Mouse (Mus musculus): ENCODE data around the gene Tk2. TPM values are rescaled to one million over a fixed set of nuclear protein-coding genes. Genes with fewer than 3 reads are reported as not detected.

Gene Tk2
- total RNA-seq, 2 experiments from 2014 or later = 79.2 to 80.0 TPM

- DNase-seq = no peak
These were observed 21.3 kb downstream of the Tk2 start for GRCm38 (mm10) chr8:104227048-104227447.

GRCm38 (mm10) chr8:104219806-104220205 lies 28.6 kb downstream of the Tk2 start:
- peak; percentile 80 to 88 for DNase-seq

DNA sequence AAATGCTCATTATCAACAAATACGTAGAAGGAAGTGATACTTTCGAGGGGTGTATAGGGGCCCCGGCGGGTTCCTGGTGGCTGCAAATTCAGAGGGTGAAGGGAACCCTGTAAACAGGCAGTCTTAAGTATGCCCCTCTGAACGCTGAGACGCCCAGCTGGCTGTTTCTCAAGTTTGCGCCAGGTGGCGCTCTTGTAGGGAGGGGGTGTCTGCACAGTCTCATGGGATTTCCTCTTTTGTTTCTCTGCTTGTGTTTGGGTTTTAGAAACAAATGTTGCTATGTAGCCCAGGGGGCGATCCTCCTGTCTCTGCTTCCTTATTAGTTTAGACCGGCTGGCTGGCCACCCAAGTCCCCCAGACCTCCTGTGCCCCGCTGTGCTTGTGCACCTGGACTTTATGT lies 29.3 kb downstream of the Tk2 start:
- peak; percentile 64 to 69 for DNase-seq

DNA sequence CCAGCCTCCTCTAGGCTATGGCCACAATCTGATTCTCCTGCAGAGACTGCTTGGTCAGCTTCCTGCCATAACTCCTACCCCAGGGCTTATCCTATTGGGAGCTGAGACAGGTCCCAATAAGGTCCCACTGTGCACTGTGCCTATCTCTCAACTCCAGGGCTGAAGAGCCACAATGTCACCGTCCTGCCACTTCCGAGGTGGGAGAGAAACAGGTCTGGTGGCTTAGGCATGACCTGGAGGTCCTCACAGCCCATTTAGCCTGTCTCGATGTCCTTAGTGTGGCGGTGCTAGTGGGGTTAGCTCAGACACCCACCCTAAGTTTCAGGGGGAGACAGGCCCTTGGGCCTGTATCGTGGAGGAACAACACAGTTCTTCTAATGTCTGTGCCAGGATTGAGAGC lies 30.8 kb downstream of the Tk2 start:
- no peak for DNase-seq

- DNase-seq = no peak
These were observed 43.1 kb downstream of the Tk2 start for GRCm38 (mm10) chr8:104205292-104205691.

DNA sequence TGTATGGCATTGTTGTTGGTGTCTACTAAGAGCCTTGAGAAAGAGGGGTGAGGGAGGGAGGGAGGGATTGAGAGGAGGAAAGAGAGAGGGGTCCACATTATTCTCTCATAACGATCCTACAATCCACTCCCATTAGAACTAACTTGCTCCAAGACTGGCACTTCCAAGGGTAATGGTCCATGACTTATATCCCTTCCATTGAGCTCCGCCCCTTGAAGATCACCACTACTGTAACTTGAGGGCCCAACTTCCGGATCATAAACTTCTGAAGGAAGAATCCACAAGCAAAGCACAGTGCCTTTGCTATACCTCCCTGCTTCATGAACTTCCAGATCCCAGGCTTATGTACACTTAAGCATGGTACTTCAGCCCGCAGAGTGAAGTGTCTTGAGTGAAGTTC lies 46.0 kb downstream of the Tk2 start:
- no peak for DNase-seq

- no peak for DNase-seq
These were observed 46.7 kb downstream of the Tk2 start for GRCm38 (mm10) chr8:104201622-104202021.

- DNase-seq = no peak
These were observed 48.6 kb downstream of the Tk2 start for GRCm38 (mm10) chr8:104199802-104200201.

- peak; percentile 59 to 64 for DNase-seq
These were observed 56.9 kb downstream of the Tk2 start for GRCm38 (mm10) chr8:104191496-104191895.

GRCm38 (mm10) chr8:104190777-104191468 lies 57.4 kb downstream of the Tk2 start:
- peak; percentile 25 to 52 for DNase-seq

- DNase-seq = no peak
These were observed 59.9 kb downstream of the Tk2 start for GRCm38 (mm10) chr8:104188459-104188858.

GRCm38 (mm10) chr8:104187622-104188021 lies 60.7 kb downstream of the Tk2 start:
- DNase-seq = no peak

GRCm38 (mm10) chr8:104186827-104187226 lies 61.5 kb downstream of the Tk2 start:
- peak in 1 of 2 experiments; percentile 32 for DNase-seq

DNA sequence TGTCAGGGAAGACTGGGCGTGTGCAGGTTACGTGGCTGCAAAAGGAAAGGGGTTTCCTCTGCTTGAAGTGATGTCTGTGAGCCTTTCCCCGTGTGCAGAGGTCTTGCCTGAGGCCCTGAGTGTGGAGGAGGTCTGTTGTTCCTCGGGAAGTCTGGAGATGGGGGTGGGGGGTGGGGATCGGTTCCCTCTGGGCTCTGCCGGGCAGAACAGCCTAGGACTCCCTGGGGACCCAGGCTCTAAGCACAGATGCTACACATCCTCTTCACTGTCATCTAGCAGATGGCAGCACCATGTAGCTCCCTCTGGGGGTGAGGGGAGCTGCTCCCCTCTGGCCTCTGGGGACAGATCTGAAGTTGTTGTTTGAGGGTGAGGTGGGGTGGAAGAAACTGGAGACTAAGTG lies 63.5 kb downstream of the Tk2 start:
- DNase-seq = no peak

GRCm38 (mm10) chr8:104177054-104177453 lies 71.3 kb downstream of the Tk2 start:
- peak in 1 of 2 experiments; percentile 24 for DNase-seq

Other genes starting within 250 kb of the Tk2 start
- gene Cdh5, start 146.9 kb downstream of the Tk2 start, total RNA-seq (2021) = 10 to 100 TPM; 44.1 to 61.4 TPM
- 10 to 100 TPM in 1 of 2 experiments, 1 to 10 TPM in 1; 5.3 to 20.8 TPM for gene Bean1, start 78.1 kb downstream of the Tk2 start, total RNA-seq (2021)
- gene Cklf, start 2.3 kb upstream of the Tk2 start, total RNA-seq (2021) = 100 to 1,000 TPM in 1 of 2 experiments, 10 to 100 TPM in 1; 86.6 to 187 TPM
- gene Cmtm2a, start 44.6 kb upstream of the Tk2 start, total RNA-seq (2021) = under 1 TPM; 0.89 to 0.92 TPM
- not detected for gene Gm45711, start 61.5 kb upstream of the Tk2 start, total RNA-seq (2021)
- not detected for gene Cmtm1, start 61.6 kb upstream of the Tk2 start, total RNA-seq (2021)
- gene Gm11020, start 73.0 kb upstream of the Tk2 start, total RNA-seq (2021) = not detected
- gene Cmtm2b, start 73.7 kb upstream of the Tk2 start, total RNA-seq (2021) = under 1 TPM in 1 of 2 experiments, not detected in 1; 0.46 TPM
- 100 to 1,000 TPM in 1 of 2 experiments, 10 to 100 TPM in 1; 65.8 to 153 TPM for gene Cmtm3, start 90.9 kb upstream of the Tk2 start, total RNA-seq (2021)
- gene Cmtm4, start 147.2 kb upstream of the Tk2 start, total RNA-seq (2021) = 10 to 100 TPM; 47.7 to 60.9 TPM
- gene Dync1li2, start 194.5 kb upstream of the Tk2 start, total RNA-seq (2021) = 100 to 1,000 TPM; 122 to 135 TPM

Data from adrenal gland, postnatal 36 days (tissue).